Mouse (Mus musculus): Measurements from ENCODE around the gene Ptges3l. TPM values are rescaled to one million over a fixed set of nuclear protein-coding genes. Genes with fewer than 3 reads are reported as not detected.
"Not testable (repeated sequence)": the region's sequence is repeated elsewhere in the genome, so short reads cannot be mapped to it uniquely, and the experiment has no call there.

Ptges3l gene
- polyA plus RNA-seq, 1 experiment = 6.0 TPM

DNA sequence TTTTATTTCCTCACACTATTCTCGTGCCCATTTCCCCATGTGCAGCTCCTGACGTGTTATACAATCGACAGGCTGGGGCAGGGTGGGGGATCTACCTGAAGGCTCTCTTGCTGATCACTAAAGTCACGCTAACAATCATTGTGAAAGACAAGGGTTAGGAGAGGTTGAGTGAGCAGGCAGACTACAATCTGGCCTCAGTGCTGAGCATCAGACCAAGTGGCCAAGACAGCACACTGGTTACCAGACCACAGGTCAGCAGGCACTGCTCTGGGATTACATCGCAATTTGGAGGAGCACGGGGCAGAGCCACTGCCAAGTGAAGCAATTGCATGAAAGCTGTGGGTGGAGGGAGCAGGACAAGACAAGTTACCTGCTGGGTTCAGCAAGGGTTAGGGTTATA lies 46.2 kb downstream of the Ptges3l start:
- WGBS = 49% methylated on average over 6 of the region's 6 CpGs
- peak; percentile 69 for DNase-seq
- Histone ChIP-seq H3K27ac (ENCODE audit: insufficient read depth, low read depth, low read length) (no peak overlapping the region), H3K4me1 (ENCODE audit: control insufficient read depth, insufficient read depth, low read length) (no peaks in the 10 kb centered on the region), H3K4me3 (ENCODE audit: insufficient read depth, low read depth, low read length) (no peak overlapping the region), H3K27me3 (replicated peaks; ENCODE audit: control insufficient read depth, insufficient read depth, low read length) (no peaks in the 10 kb centered on the region), H3K36me3 (ENCODE audit: control insufficient read depth, insufficient read depth, low read length) (peaks cover 13% of the 10 kb centered on the region; the same call in 1 of the 2 replicates)
- TF ChIP-seq POLR2A (IDR thresholded peaks at IDR 0.05; ENCODE audit: low read depth, low read length) = peak; percentile 69
- TF ChIP-seq CTCF (conservative IDR thresholded peaks at IDR 0.05; ENCODE audit: insufficient read depth, insufficient read length, low read depth, low read length) = no peak

DNA sequence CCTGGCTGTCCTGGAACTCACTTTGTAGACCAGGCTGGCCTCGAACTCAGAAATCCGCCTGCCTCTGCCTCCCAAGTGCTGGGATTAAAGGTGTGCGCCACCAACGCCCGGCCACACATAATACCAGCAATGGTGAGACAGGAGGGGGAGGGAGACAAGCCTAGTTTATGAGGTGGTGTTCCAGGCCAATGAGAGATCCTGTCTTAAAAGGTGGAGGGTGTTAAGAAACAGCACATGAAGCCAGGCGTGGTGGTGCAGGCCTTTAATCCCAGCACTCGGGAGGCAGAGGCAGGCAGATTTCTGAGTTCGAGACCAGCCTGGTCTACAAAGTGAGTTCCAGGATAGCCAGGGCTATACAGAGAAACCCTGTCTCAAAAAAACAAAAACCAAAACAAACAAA lies 46.9 kb downstream of the Ptges3l start:
- H3K36me3 ChIP-seq (ENCODE audit: control insufficient read depth, insufficient read depth, low read length) = peaks cover 16% of the 10 kb centered on the region; the same call in 1 of the 2 replicates
- DNase-seq = peak; percentile 45
- not testable (repeated sequence) for H3K4me3 ChIP-seq (ENCODE audit: insufficient read depth, low read depth, low read length); H3K27me3 ChIP-seq (replicated peaks; ENCODE audit: control insufficient read depth, insufficient read depth, low read length); H3K27ac ChIP-seq (ENCODE audit: insufficient read depth, low read depth, low read length); H3K4me1 ChIP-seq (ENCODE audit: control insufficient read depth, insufficient read depth, low read length)
- 70% methylated on average over 8 of the region's 8 CpGs for WGBS

- H3K36me3 ChIP-seq (ENCODE audit: control insufficient read depth, insufficient read depth, low read length) = peaks cover 28% of the 10 kb centered on the region; the same call in 1 of the 2 replicates
- H3K27ac ChIP-seq (ENCODE audit: insufficient read depth, low read depth, low read length) = no peak overlapping the region
- H3K4me1 ChIP-seq (ENCODE audit: control insufficient read depth, insufficient read depth, low read length) = no peaks in the 10 kb centered on the region; the same call in 1 of the 2 replicates
- peak; percentile 18 for TF ChIP-seq POLR2A (IDR thresholded peaks at IDR 0.05; ENCODE audit: low read depth, low read length)
- TF ChIP-seq CTCF (conservative IDR thresholded peaks at IDR 0.05; ENCODE audit: insufficient read depth, insufficient read length, low read depth, low read length) = no peak
- H3K4me3 ChIP-seq (ENCODE audit: insufficient read depth, low read depth, low read length) = no peak overlapping the region
- H3K27me3 ChIP-seq (replicated peaks; ENCODE audit: control insufficient read depth, insufficient read depth, low read length) = no peaks in the 10 kb centered on the region
- 47% methylated on average over 7 of the region's 7 CpGs for WGBS
- no peak for DNase-seq
Observed at GRCm38 (mm10) chr11:101374421-101374938, 50.7 kb downstream of the Ptges3l start.

- H3K27me3 ChIP-seq (replicated peaks; ENCODE audit: control insufficient read depth, insufficient read depth, low read length) = no peaks in the 10 kb centered on the region
- peak overlapping the region; percentile 61 for H3K4me3 ChIP-seq (ENCODE audit: insufficient read depth, low read depth, low read length)
- TF ChIP-seq POLR2A (IDR thresholded peaks at IDR 0.05; ENCODE audit: low read depth, low read length) = no peak
- no peak for TF ChIP-seq CTCF (conservative IDR thresholded peaks at IDR 0.05; ENCODE audit: insufficient read depth, insufficient read length, low read depth, low read length)
- DNase-seq = no peak
- peaks cover 21% of the 10 kb centered on the region; the same call in 1 of the 2 replicates for H3K36me3 ChIP-seq (ENCODE audit: control insufficient read depth, insufficient read depth, low read length)
- H3K27ac ChIP-seq (ENCODE audit: insufficient read depth, low read depth, low read length) = peak overlapping the region; percentile 95
- H3K4me1 ChIP-seq (ENCODE audit: control insufficient read depth, insufficient read depth, low read length) = peaks cover 3% of the 10 kb centered on the region; the same call in 1 of the 2 replicates
- 59% methylated on average over 5 of the region's 5 CpGs for WGBS
Observed at GRCm38 (mm10) chr11:101370141-101370540, 55.0 kb downstream of the Ptges3l start.

Other genes starting within 250 kb of the Ptges3l start
- 0.33 and 0.34 TPM in 2 replicates for gene Ccr10, start 249.9 kb downstream of the Ptges3l start, polyA plus RNA-seq (2012; rRNA removed)
- gene Ezh1, start 198.9 kb downstream of the Ptges3l start, polyA plus RNA-seq (2012; rRNA removed) = 44.8 and 48.5 TPM in 2 replicates
- 75.9 and 86.6 TPM in 2 replicates for gene Ramp2, start 179.3 kb downstream of the Ptges3l start, polyA plus RNA-seq (2012; rRNA removed)
- 112 and 116 TPM in 2 replicates for gene Vps25, start 171.6 kb downstream of the Ptges3l start, polyA plus RNA-seq (2012; rRNA removed)
- gene Wnk4, start 164.8 kb downstream of the Ptges3l start, polyA plus RNA-seq (2012; rRNA removed) = 134 and 160 TPM in 2 replicates
- 1.3 and 1.6 TPM in 2 replicates for gene Cntd1, start 146.3 kb downstream of the Ptges3l start, polyA plus RNA-seq (2012; rRNA removed)
- 540 and 572 TPM in 2 replicates for gene Coa3, start 146.2 kb downstream of the Ptges3l start, polyA plus RNA-seq (2012; rRNA removed)
- 61.9 and 89.5 TPM in 2 replicates for gene Becn1, start 123.0 kb downstream of the Ptges3l start, polyA plus RNA-seq (2012; rRNA removed)
- 61.6 and 75.5 TPM in 2 replicates for gene Psme3, start 109.1 kb downstream of the Ptges3l start, polyA plus RNA-seq (2012; rRNA removed)
- 2.6 and 3.1 TPM in 2 replicates for gene Aoc2, start 100.3 kb downstream of the Ptges3l start, polyA plus RNA-seq (2012; rRNA removed)
- 12.5 and 14.8 TPM in 2 replicates for gene Aoc3, start 94.7 kb downstream of the Ptges3l start, polyA plus RNA-seq (2012; rRNA removed)
- gene G6pc, start 57.8 kb downstream of the Ptges3l start, polyA plus RNA-seq (2012; rRNA removed) = 322 and 349 TPM in 2 replicates
- 26.3 and 29.2 TPM in 2 replicates for gene Aarsd1, start 7.7 kb downstream of the Ptges3l start, polyA plus RNA-seq (2012; rRNA removed)
- 0.92 and 1.6 TPM in 2 replicates for gene Gm27029, start 537 bp downstream of the Ptges3l start, polyA plus RNA-seq (2012; rRNA removed)
- gene Rundc1, start 248 bp downstream of the Ptges3l start, polyA plus RNA-seq (2012; rRNA removed) = 24.7 and 27.6 TPM in 2 replicates
- 408 and 409 TPM in 2 replicates for gene Rpl27, start 17.0 kb upstream of the Ptges3l start, polyA plus RNA-seq (2012; rRNA removed)
- 25.6 and 29.6 TPM in 2 replicates for gene Ifi35, start 23.1 kb upstream of the Ptges3l start, polyA plus RNA-seq (2012; rRNA removed)
- gene Rnd2, start 39.7 kb upstream of the Ptges3l start, polyA plus RNA-seq (2012; rRNA removed) = 14.1 and 15.3 TPM in 2 replicates
- 59.2 and 62.5 TPM in 2 replicates for gene Vat1, start 40.9 kb upstream of the Ptges3l start, polyA plus RNA-seq (2012; rRNA removed)
- 0.12 and 0.16 TPM in 2 replicates for gene Brca1, start 126.6 kb upstream of the Ptges3l start, polyA plus RNA-seq (2012; rRNA removed)
- 107 and 134 TPM in 2 replicates for gene Nbr1, start 126.8 kb upstream of the Ptges3l start, polyA plus RNA-seq (2012; rRNA removed)
- 392 and 429 TPM in 2 replicates for gene Tmem106a, start 156.9 kb upstream of the Ptges3l start, polyA plus RNA-seq (2012; rRNA removed)
- not detected in 2 replicates for gene Gm11634, start 173.9 kb upstream of the Ptges3l start, polyA plus RNA-seq (2012; rRNA removed)
- 41.0 and 45.7 TPM in 2 replicates for gene Rdm1, start 201.9 kb upstream of the Ptges3l start, polyA plus RNA-seq (2012; rRNA removed)
- gene Arl4d, start 240.2 kb upstream of the Ptges3l start, polyA plus RNA-seq (2012; rRNA removed) = 23.1 and 27.2 TPM in 2 replicates